Mouse (Mus musculus): ENCODE data around the gene Bri3bp. TPM values are rescaled to one million over a fixed set of nuclear protein-coding genes. Genes with fewer than 3 reads are reported as not detected.
"Not testable (repeated sequence)": the region's sequence is repeated elsewhere in the genome, so short reads cannot be mapped to it uniquely, and the experiment has no call there.

Bri3bp gene
- polyA plus RNA-seq, 1 experiment from 2014 or later = 12.8 TPM

- Histone ChIP-seq H3K9me3 (ENCODE audit: low read length) (no peaks in the 10 kb centered on the region), H3K4me1 (ENCODE audit: insufficient read depth, low read depth, low read length) (no peaks in the 10 kb centered on the region), H3K9ac (replicated peaks; ENCODE audit: low read depth) (no peak overlapping the region), H3K27ac (ENCODE audit: low read length) (no peak overlapping the region), H3K36me3 (ENCODE audit: insufficient read depth, low read length) (no peaks in the 10 kb centered on the region), H3K4me2 (replicated peaks; ENCODE audit: low read depth, low read length) (no peak overlapping the region), H3K27me3 (replicated peaks; ENCODE audit: insufficient read depth, low read length) (no peaks in the 10 kb centered on the region), H3K4me3 (ENCODE audit: low read depth, low read length) (no peak overlapping the region)
- no peak for TF ChIP-seq EP300 (IDR thresholded peaks at IDR 0.05)
- TF ChIP-seq CTCF (IDR thresholded peaks at IDR 0.05) = no peak
- ATAC-seq (no peak), DNase-seq (ENCODE audit: low spot score) (no peak)
- WGBS = 70% methylated on average over 5 of the region's 6 CpGs
These were observed 42.6 kb downstream of the Bri3bp start for GRCm38 (mm10) chr5:125483712-125484611.

GRCm38 (mm10) chr5:125485031-125485778, 43.8 kb downstream of the Bri3bp start:
- H3K4me1 ChIP-seq (ENCODE audit: insufficient read depth, low read depth, low read length) = no peaks in the 10 kb centered on the region
- no peak for DNase-seq (ENCODE audit: low spot score)
- no peak overlapping the region for H3K27ac ChIP-seq (ENCODE audit: low read length)
- TF ChIP-seq CTCF (IDR thresholded peaks at IDR 0.05) = no peak
- H3K36me3 ChIP-seq (ENCODE audit: insufficient read depth, low read length) = no peaks in the 10 kb centered on the region
- peak; percentile 21; the same call in 1 of the 2 replicates for ATAC-seq
- no peak overlapping the region for H3K4me2 ChIP-seq (replicated peaks; ENCODE audit: low read depth, low read length)
- H3K9me3 ChIP-seq (ENCODE audit: low read length) = no peaks in the 10 kb centered on the region
- no peak overlapping the region for H3K9ac ChIP-seq (replicated peaks; ENCODE audit: low read depth)
- 88% methylated on average over 4 of the region's 4 CpGs for WGBS
- H3K4me3 ChIP-seq (ENCODE audit: low read depth, low read length) = no peak overlapping the region
- H3K27me3 ChIP-seq (replicated peaks; ENCODE audit: insufficient read depth, low read length) = no peaks in the 10 kb centered on the region

DNA sequence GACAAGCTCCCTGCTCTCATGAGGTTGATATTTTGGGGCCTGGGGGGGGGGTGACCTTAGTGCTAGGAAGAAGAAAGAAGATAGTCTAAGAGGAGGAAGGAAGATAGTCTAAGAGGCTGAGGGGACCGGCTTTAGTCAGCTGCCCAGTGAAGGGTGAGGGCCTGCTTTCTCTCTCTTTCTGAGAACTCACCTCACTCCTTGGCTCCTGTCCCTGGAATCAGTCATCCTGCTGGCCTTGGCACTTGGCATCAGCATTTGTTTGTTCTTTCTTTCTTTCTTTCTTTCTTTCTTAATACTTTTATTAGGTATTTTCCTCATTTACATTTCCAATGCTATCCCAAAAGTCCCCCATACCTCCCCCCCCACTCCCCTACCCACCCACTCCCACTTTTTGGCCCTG, 44.7 kb downstream of the Bri3bp start:
- no peaks in the 10 kb centered on the region for H3K36me3 ChIP-seq (ENCODE audit: insufficient read depth, low read length)
- TF ChIP-seq EP300 (IDR thresholded peaks at IDR 0.05) (no peak), CTCF (IDR thresholded peaks at IDR 0.05) (no peak)
- WGBS = 89% methylated on average over 1 of the region's 1 CpGs
- no peak overlapping the region for H3K4me2 ChIP-seq (replicated peaks; ENCODE audit: low read depth, low read length)
- no peaks in the 10 kb centered on the region for H3K27me3 ChIP-seq (replicated peaks; ENCODE audit: insufficient read depth, low read length)
- no peaks in the 10 kb centered on the region for H3K9me3 ChIP-seq (ENCODE audit: low read length)
- DNase-seq (ENCODE audit: low spot score) (no peak), ATAC-seq (no peak)
- H3K4me1 ChIP-seq (ENCODE audit: insufficient read depth, low read depth, low read length) = no peaks in the 10 kb centered on the region
- no peak overlapping the region for H3K9ac ChIP-seq (replicated peaks; ENCODE audit: low read depth)
- no peak overlapping the region for H3K4me3 ChIP-seq (ENCODE audit: low read depth, low read length)
- no peak overlapping the region for H3K27ac ChIP-seq (ENCODE audit: low read length)

GRCm38 (mm10) chr5:125487375-125488115, 46.2 kb downstream of the Bri3bp start:
- Histone ChIP-seq H3K27ac (ENCODE audit: low read length) (no peak overlapping the region), H3K36me3 (ENCODE audit: insufficient read depth, low read length) (no peaks in the 10 kb centered on the region), H3K9ac (replicated peaks; ENCODE audit: low read depth) (no peak overlapping the region), H3K4me1 (ENCODE audit: insufficient read depth, low read depth, low read length) (no peaks in the 10 kb centered on the region), H3K27me3 (replicated peaks; ENCODE audit: insufficient read depth, low read length) (no peaks in the 10 kb centered on the region), H3K9me3 (ENCODE audit: low read length) (no peaks in the 10 kb centered on the region), H3K4me3 (ENCODE audit: low read depth, low read length) (no peak overlapping the region), H3K4me2 (replicated peaks; ENCODE audit: low read depth, low read length) (no peak overlapping the region)
- DNase-seq (ENCODE audit: low spot score) (no peak), ATAC-seq (no peak)
- WGBS = 85% methylated on average over 11 of the region's 11 CpGs
- TF ChIP-seq EP300 (IDR thresholded peaks at IDR 0.05) (no peak), CTCF (IDR thresholded peaks at IDR 0.05) (no peak)

DNA sequence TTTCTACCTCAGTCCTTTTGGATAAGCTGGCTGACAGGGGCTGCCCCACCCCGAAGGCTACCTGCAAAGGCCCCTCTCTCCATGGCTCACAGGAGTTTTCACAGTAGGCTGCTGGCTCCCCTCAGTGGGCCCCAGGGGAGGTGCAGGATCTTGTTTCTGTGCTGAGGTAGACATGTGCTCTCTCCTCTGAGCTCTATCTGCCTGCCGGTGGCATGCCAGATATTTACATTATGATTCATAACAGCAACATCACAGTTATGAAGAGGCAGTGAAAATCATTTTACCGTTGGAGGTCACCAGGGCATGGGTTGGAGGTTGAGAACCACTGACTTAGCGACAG, 46.7 kb downstream of the Bri3bp start:
- Histone ChIP-seq H3K4me3 (ENCODE audit: low read depth, low read length) (no peak overlapping the region), H3K4me2 (replicated peaks; ENCODE audit: low read depth, low read length) (no peak overlapping the region), H3K27me3 (replicated peaks; ENCODE audit: insufficient read depth, low read length) (no peaks in the 10 kb centered on the region), H3K9me3 (ENCODE audit: low read length) (no peaks in the 10 kb centered on the region), H3K4me1 (ENCODE audit: insufficient read depth, low read depth, low read length) (no peaks in the 10 kb centered on the region), H3K27ac (ENCODE audit: low read length) (no peak overlapping the region), H3K36me3 (ENCODE audit: insufficient read depth, low read length) (no peaks in the 10 kb centered on the region), H3K9ac (replicated peaks; ENCODE audit: low read depth) (no peak overlapping the region)
- TF ChIP-seq CTCF (IDR thresholded peaks at IDR 0.05) = peak; percentile 46
- no peak for TF ChIP-seq EP300 (IDR thresholded peaks at IDR 0.05)
- DNase-seq (ENCODE audit: low spot score) (peak; percentile 20), ATAC-seq (no peak)
- WGBS = 51% methylated on average over 4 of the region's 4 CpGs

DNA sequence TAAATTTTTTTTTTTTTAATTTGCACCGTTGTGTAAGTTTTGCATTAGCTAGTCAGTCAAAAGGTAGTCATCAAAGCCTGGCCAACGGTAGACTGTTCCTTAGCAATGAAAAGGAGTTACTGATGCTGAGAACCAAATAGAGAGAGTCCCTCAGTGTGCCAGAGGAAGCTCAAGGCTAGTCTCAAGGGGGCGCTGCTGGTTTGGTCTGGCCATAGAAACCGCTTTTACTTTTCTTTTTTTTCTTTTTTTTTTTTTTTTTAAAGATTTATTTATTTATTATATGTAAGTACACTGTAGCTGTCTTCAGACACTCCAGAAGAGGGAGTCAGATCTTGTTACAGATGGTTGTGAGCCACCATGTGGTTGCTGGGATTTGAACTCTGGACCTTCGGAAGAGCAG, 47.6 kb downstream of the Bri3bp start:
- not testable (repeated sequence) for DNase-seq (ENCODE audit: low spot score); H3K4me2 ChIP-seq (replicated peaks; ENCODE audit: low read depth, low read length); H3K9me3 ChIP-seq (ENCODE audit: low read length); H3K4me1 ChIP-seq (ENCODE audit: insufficient read depth, low read depth, low read length); H3K27ac ChIP-seq (ENCODE audit: low read length); H3K9ac ChIP-seq (replicated peaks; ENCODE audit: low read depth); ATAC-seq; H3K4me3 ChIP-seq (ENCODE audit: low read depth, low read length); H3K27me3 ChIP-seq (replicated peaks; ENCODE audit: insufficient read depth, low read length); H3K36me3 ChIP-seq (ENCODE audit: insufficient read depth, low read length)
- WGBS = 87% methylated on average over 5 of the region's 5 CpGs

Data from lung, postnatal 0 days (tissue).